9 mouse cellular contexts compared by ENCODE assay signal in the genomic region with DNA sequence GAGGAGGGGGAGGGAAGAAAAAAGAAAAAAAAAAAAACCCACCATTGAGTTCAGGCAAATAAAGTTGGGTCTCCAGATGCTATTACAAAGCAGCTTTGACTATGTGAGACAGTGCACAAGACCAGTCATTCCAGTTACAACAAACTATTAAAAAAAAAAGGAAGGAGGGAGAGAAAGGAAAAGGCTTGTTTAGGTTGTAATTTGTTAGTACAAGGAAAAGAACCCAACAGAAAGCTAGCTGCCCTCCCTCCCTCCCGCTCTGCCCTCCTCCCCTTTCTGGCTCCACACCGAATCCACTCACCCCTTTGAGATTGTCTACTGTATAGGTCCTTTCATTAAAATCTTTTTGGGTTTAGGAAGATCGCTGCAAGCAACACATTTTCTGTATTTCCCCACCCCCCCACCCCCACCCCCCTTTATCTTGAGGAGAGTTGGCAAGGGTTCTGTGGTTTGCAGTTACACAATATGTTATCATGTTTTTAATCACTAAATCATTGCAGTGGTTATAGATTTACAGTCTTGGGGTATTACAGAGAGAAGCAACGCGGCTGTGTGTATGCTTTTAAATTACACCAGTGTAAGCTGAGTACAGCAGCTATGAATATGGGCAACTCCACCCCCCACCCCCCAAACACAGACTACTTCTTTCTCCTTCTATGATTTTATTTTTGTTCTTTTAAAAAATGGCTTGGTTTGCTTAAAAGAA.
DNase-seq lines count a peak whose midpoint lies in the region; ATAC-seq and TF ChIP-seq lines count a peak whose summit lies in the region.
"Had no signal": no experiment of that assay in that cellular context is flagged by ENCODE, and none has a peak within 500 bp of the region (broad histone marks: within the 10 kb centered on the region; RNA-seq: fewer than 3 reads in every experiment).

No protein-coding gene starts in this region.

- peak; percentile 12 to 69 for DNase-seq in adrenal gland, adult (ENCODE audit: inconsistent age in 2 of 2, low spot score in 1 of 2)
- DNase-seq in adrenal gland, postnatal 25 days = no peak
- DNase-seq in 416B (ENCODE audit: low read depth) = peak; percentile 51
- DNase-seq in forebrain, postnatal 0 days = no peak
- DNase-seq in urinary bladder, postnatal 25 days (ENCODE audit: low spot score) = no peak
- DNase-seq in ovary, postnatal 10 days (ENCODE audit: low spot score) = no peak
- no peak for DNase-seq in urinary bladder, adult 18-20 months (ENCODE audit: low spot score in 2 of 2)
- DNase-seq: gastrocnemius, postnatal 10 days had no signal

- H3K27me3 ChIP-seq in forebrain, postnatal 0 days (ENCODE audit: insufficient read depth, low read length) = 0 out of 2 replicates have a peak, but pooled peaks cover 2% of the 10 kb centered on the region
- H3K27me3 ChIP-seq in liver, embryonic 15.5 days = peaks cover 76% of the 10 kb centered on the region

- ATAC-seq in forebrain, postnatal 0 days = no peak
- no peak for ATAC-seq in liver, embryonic 15.5 days (ENCODE audit: insufficient read depth)

- H3K4me2 ChIP-seq in forebrain, postnatal 0 days (ENCODE audit: low read depth) = peak overlapping the region; percentile 74
- H3K4me2 ChIP-seq in liver, embryonic 15.5 days = no peak overlapping the region

- H3K27ac ChIP-seq in forebrain, postnatal 0 days (ENCODE audit: low read depth, low read length) = no peak overlapping the region
- H3K27ac ChIP-seq in liver, embryonic 15.5 days (replicated peaks) = peak overlapping the region; percentile 53; the same call in 1 of the 2 replicates

- no peaks in the 10 kb centered on the region for H3K36me3 ChIP-seq in forebrain, postnatal 0 days (ENCODE audit: insufficient read depth)
- H3K36me3 ChIP-seq in liver, embryonic 15.5 days (replicated peaks) = no peaks in the 10 kb centered on the region

- no peaks in the 10 kb centered on the region for H3K4me1 ChIP-seq in forebrain, postnatal 0 days (ENCODE audit: insufficient read depth)
- peaks cover 23% of the 10 kb centered on the region for H3K4me1 ChIP-seq in liver, embryonic 15.5 days (replicated peaks)

- H3K9ac ChIP-seq in forebrain, postnatal 0 days = no peak overlapping the region
- no peak overlapping the region for H3K9ac ChIP-seq in liver, embryonic 15.5 days

- no peaks in the 10 kb centered on the region for H3K9me3 ChIP-seq in forebrain, postnatal 0 days (ENCODE audit: low read length)
- H3K9me3 ChIP-seq in liver, embryonic 15.5 days (replicated peaks) = no peaks in the 10 kb centered on the region

- TF ChIP-seq CTCF in forebrain, postnatal 0 days (IDR thresholded peaks at IDR 0.05; ENCODE audit: low read depth) = no peak

- 24% methylated on average over 5 of the region's 5 CpGs for WGBS in forebrain, postnatal 0 days
- WGBS in liver, embryonic 15.5 days (ENCODE audit: insufficient replicate concordance) = 9% methylated on average over 5 of the region's 5 CpGs

- H3K4me3 ChIP-seq in forebrain, postnatal 0 days (ENCODE audit: low read depth, low read length) = 0 out of 2 replicates have a peak overlapping the region, but pooled peaks have one; percentile 80
- no peak overlapping the region for H3K4me3 ChIP-seq in liver, embryonic 15.5 days (replicated peaks)

Comparison
In these comparisons a context has a peak if more than half of its experiments do, and no peak if none do; other contexts are left out.
1. DNase-seq: peak in adrenal gland, adult (2 of 2) and 416B (single experiment); none in adrenal gland, postnatal 25 days (single experiment), forebrain, postnatal 0 days (single experiment), urinary bladder, postnatal 25 days (single experiment), ovary, postnatal 10 days (single experiment) and urinary bladder, adult 18-20 months (0 of 2).